Mouse (Mus musculus): ENCODE results near the gene Otud4.

DNA sequence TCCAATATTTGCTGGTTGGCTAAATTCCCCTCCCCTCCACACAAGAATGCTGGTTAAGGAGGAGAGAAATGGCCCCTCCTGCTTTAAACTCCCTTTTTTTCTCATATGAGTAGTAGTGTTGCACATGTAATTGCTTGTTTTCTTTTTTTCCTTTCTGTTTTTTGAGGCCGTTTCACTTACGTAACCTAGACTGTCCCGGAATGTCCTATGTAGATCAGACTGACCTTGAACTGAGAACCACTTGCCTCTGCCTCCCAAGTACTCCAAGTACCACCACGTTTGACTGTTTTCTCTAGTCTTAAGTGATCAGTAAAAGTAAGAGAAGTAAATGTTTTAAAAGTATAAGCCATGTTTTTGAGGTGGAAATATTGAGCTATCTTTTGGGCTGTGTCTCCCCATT lies 14.3 kb downstream of the Otud4 start:
- no peak for TF ChIP-seq POLR2A (IDR thresholded peaks at IDR 0.05; ENCODE audit: low read depth, low read length)
- TF ChIP-seq CTCF (IDR thresholded peaks at IDR 0.05; ENCODE audit: borderline replicate concordance, insufficient read depth, low read length) = no peak

Data from embryonic fibroblast, embryonic 13.5 days (primary cell).